Comparison of ENCODE assay signal across 24 mouse cellular contexts in the genomic region with DNA sequence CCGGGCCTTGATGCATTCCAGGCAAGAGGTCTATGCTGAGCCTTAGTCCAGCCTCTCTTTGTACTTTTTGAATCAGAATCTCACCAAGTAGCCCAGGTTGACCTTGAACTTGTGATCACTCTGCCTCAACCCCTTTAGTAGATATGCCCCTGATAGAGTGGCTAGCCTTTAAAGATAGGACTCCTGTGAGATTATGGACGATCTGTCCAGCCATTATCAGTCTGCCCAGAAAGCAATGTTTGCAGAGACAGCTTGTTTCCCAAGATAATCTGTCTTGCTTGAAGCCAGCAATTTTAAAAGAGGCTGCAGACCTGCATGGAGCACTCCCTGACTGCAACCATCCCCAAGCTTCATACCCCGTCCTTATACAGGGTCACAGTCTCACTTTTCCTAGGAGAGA. TPM values are rescaled to one million over a fixed set of nuclear protein-coding genes. Genes with fewer than 3 reads are reported as not detected.
"Had no signal": no experiment of that assay in that cellular context is flagged by ENCODE, and none has a peak within 500 bp of the region (broad histone marks: within the 10 kb centered on the region; RNA-seq: fewer than 3 reads in every experiment).

No protein-coding gene starts in this region.

- H3K9me3 ChIP-seq: neural tube, embryonic 12.5 days; neural tube, embryonic 13.5 days; neural tube, embryonic 15.5 days; stomach, embryonic 15.5 days had no signal

- H3K4me1 ChIP-seq: neural tube, embryonic 12.5 days; neural tube, embryonic 13.5 days; neural tube, embryonic 15.5 days; stomach, embryonic 15.5 days had no signal

- H3K9ac ChIP-seq: neural tube, embryonic 12.5 days; neural tube, embryonic 13.5 days; neural tube, embryonic 15.5 days; stomach, embryonic 15.5 days had no signal

- H3K4me2 ChIP-seq: neural tube, embryonic 12.5 days; neural tube, embryonic 13.5 days; neural tube, embryonic 15.5 days; stomach, embryonic 15.5 days had no signal

- DNase-seq: retina, postnatal 1 day; right cerebral cortex, postnatal 14 days; right cerebral cortex, postnatal 25 days; right cerebral cortex, postnatal 4 days; spleen, adult 18-20 months; thymus, adult 18-20 months; thymus, adult 2 months; thymus, postnatal 14 days; thymus, postnatal 25 days; thymus, postnatal 36 days; thymus, postnatal 4 days had no signal

- H3K27me3 ChIP-seq: neural tube, embryonic 12.5 days; neural tube, embryonic 13.5 days; neural tube, embryonic 15.5 days; stomach, embryonic 15.5 days had no signal

- H3K27ac ChIP-seq: neural tube, embryonic 12.5 days; neural tube, embryonic 13.5 days; neural tube, embryonic 15.5 days; stomach, embryonic 15.5 days; stomach, postnatal 0 days had no signal

- H3K36me3 ChIP-seq: neural tube, embryonic 12.5 days; neural tube, embryonic 13.5 days; neural tube, embryonic 15.5 days; stomach, embryonic 15.5 days had no signal

- H3K4me3 ChIP-seq: neural tube, embryonic 12.5 days; neural tube, embryonic 13.5 days; neural tube, embryonic 15.5 days; stomach, embryonic 15.5 days had no signal

RNA-seq across cellular contexts. Expression of a gene that starts 42.0 kb away (rescaled TPM):
- total RNA-seq: neutrophil, adult 5-6 weeks had no signal
- polyA plus RNA-seq: neural tube, embryonic 11.5 days; neural tube, embryonic 12.5 days; neural tube, embryonic 13.5 days; neural tube, embryonic 14.5 days; neural tube, embryonic 15.5 days; small intestine, adult 2 months; spleen, adult 2 months; stomach, embryonic 14.5 days; stomach, embryonic 15.5 days; stomach, embryonic 16.5 days; stomach, postnatal 0 days; thymus, postnatal 0 days had no signal
